Mouse (Mus musculus): ENCODE measurements around the gene Mpv17l2.

The Mpv17l2 gene

GRCm38 (mm10) chr8:70766571-70767440, 6.1 kb upstream of the Mpv17l2 start:
- DNase-seq (ENCODE audit: low spot score in 2 of 2), result no peak

- DNase-seq (ENCODE audit: low spot score in 2 of 2), result no peak
Observed at GRCm38 (mm10) chr8:70765838-70766570, 5.3 kb upstream of the Mpv17l2 start.

- no peak for DNase-seq (ENCODE audit: low spot score in 2 of 2)
Observed at GRCm38 (mm10) chr8:70765329-70765728, 4.6 kb upstream of the Mpv17l2 start.

- DNase-seq (ENCODE audit: low spot score in 2 of 2), result no peak
Observed at GRCm38 (mm10) chr8:70764676-70765075, 3.9 kb upstream of the Mpv17l2 start.

GRCm38 (mm10) chr8:70764026-70764425, 3.3 kb upstream of the Mpv17l2 start:
- DNase-seq (ENCODE audit: low spot score in 2 of 2), result no peak

- DNase-seq (ENCODE audit: low spot score in 2 of 2), result peak in 1 of 2 experiments; percentile 74
Observed at GRCm38 (mm10) chr8:70763354-70763753, 2.6 kb upstream of the Mpv17l2 start.

- no peak for DNase-seq (ENCODE audit: low spot score in 2 of 2)
Observed at GRCm38 (mm10) chr8:70762118-70762517, 1.4 kb upstream of the Mpv17l2 start.

GRCm38 (mm10) chr8:70760350-70760749, 396 bp downstream of the Mpv17l2 start:
- no peak for DNase-seq (ENCODE audit: low spot score in 2 of 2)

- DNase-seq (ENCODE audit: low spot score in 2 of 2), result peak in 1 of 2 experiments; percentile 68
Observed at GRCm38 (mm10) chr8:70758616-70759561, 1.9 kb downstream of the Mpv17l2 start.

- DNase-seq (ENCODE audit: low spot score in 2 of 2), result peak in 1 of 2 experiments; percentile 69
Observed at GRCm38 (mm10) chr8:70758308-70758615, 2.5 kb downstream of the Mpv17l2 start.

GRCm38 (mm10) chr8:70757523-70758307, 3.0 kb downstream of the Mpv17l2 start:
- no peak for DNase-seq (ENCODE audit: low spot score in 2 of 2)

- no peak for DNase-seq (ENCODE audit: low spot score in 2 of 2)
Observed at GRCm38 (mm10) chr8:70756476-70757040, 4.2 kb downstream of the Mpv17l2 start.

GRCm38 (mm10) chr8:70755661-70756475, 4.9 kb downstream of the Mpv17l2 start:
- DNase-seq (ENCODE audit: low spot score in 2 of 2), result no peak

GRCm38 (mm10) chr8:70754871-70755660, 5.7 kb downstream of the Mpv17l2 start:
- DNase-seq (ENCODE audit: low spot score in 2 of 2), result peak in 1 of 2 experiments; percentile 72

- DNase-seq (ENCODE audit: low spot score in 2 of 2), result peak; percentile 89 to 94
Observed at GRCm38 (mm10) chr8:70754043-70754870, 6.5 kb downstream of the Mpv17l2 start, which contains the start of gene Rab3a. Rab3a (plus strand) TSS chr8:70754679.

GRCm38 (mm10) chr8:70753151-70753550, 7.6 kb downstream of the Mpv17l2 start:
- peak in 1 of 2 experiments; percentile 57 for DNase-seq (ENCODE audit: low spot score in 2 of 2)

GRCm38 (mm10) chr8:70752000-70752764, 8.6 kb downstream of the Mpv17l2 start:
- no peak for DNase-seq (ENCODE audit: low spot score in 2 of 2)

All from cerebellum, postnatal 4 days (tissue).